Mouse (Mus musculus) heart, postnatal 0 days (tissue): ENCODE data around the gene Smad6.

ENCODE experiments used
- CTCF ChIP-seq: IDR thresholded peaks from 2 replicates; pipeline ENCODE4 v1.5.1; 2016; ENCODE audit warnings: antibody characterized with exemption, control low read depth, low read depth
- EP300 ChIP-seq: IDR thresholded peaks from 2 replicates; pipeline ENCODE4 v1.6.1; 2016; ENCODE audit warnings: antibody characterized with exemption, low read depth

DNA sequence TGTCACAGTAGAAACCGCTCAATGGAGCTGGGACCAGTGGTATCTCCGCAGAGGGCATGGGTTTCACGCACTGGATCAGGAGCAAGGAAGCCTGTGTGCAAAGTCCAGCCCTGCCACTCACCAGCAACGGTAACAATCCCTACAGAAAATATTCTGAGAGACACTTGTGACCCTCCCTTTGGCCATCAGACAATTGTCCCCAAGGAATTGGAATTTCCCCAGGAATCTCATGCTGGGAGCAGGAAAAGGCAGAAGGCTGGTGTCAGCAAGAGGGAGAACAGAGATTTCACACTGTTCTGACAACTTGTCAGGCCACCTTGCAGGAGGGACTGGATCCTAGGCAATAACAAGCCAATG lies 61.1 kb downstream of the Smad6 start:
- TF ChIP-seq CTCF = no peak
- no peak for TF ChIP-seq EP300
